Mouse (Mus musculus) lung, postnatal 0 days (tissue): Measurements from ENCODE around the gene Clec16a.

ENCODE experiments used
- CTCF ChIP-seq: IDR thresholded peaks from 2 replicates; pipeline ENCODE4 v1.5.1; 2016; ENCODE audit warnings: antibody characterized with exemption, mild to moderate bottlenecking
- EP300 ChIP-seq: IDR thresholded peaks from 2 replicates; pipeline ENCODE4 v1.6.1; 2016; ENCODE audit warnings: antibody characterized with exemption, mild to moderate bottlenecking, control low read depth

DNA sequence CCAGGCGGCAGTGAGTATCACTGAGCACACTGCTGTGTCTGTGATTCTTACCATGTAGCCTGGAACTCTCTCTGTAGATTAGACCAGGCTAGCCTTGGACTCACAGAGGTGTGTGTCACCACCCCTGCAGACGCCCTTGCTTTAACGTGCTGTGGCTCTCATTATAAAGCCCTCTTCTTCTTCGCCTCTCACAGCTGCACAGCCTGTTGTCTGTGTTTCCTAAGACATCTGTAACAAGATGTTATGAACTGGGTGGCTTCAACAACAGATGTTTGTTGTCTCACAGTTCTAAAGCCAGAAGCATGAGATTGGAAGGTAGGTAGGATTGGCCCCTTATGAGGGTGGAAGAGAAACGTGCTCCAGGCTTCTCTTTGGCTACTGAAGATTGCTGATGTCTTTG, 170.1 kb downstream of the Clec16a start:
- TF ChIP-seq CTCF (no peak), EP300 (no peak)
